In genomic region chr3:104288970-104289680, GRCm38 (mm10) we compare ENCODE assay signal across 17 mouse cellular contexts.
DNase-seq lines count a peak whose midpoint lies in the region; ATAC-seq and TF ChIP-seq lines count a peak whose summit lies in the region.
"Had no signal": no experiment of that assay in that cellular context is flagged by ENCODE, and none has a peak within 500 bp of the region (broad histone marks: within the 10 kb centered on the region; RNA-seq: fewer than 3 reads in every experiment).

No protein-coding gene starts in this region.

- H3K27me3 ChIP-seq in intestine, embryonic 14.5 days (replicated peaks; ENCODE audit: control insufficient read depth, insufficient read depth, low read length) = no peaks in the 10 kb centered on the region
- no peaks in the 10 kb centered on the region for H3K27me3 ChIP-seq in intestine, postnatal 0 days (replicated peaks; ENCODE audit: control insufficient read depth, insufficient read depth, low read length)
- no peaks in the 10 kb centered on the region for H3K27me3 ChIP-seq in lung, embryonic 15.5 days
- no peaks in the 10 kb centered on the region for H3K27me3 ChIP-seq in liver, embryonic 15.5 days
- H3K27me3 ChIP-seq in stomach, embryonic 16.5 days (ENCODE audit: control insufficient read depth, insufficient read depth, low read length) = no peaks in the 10 kb centered on the region
- H3K27me3 ChIP-seq: forebrain, embryonic 15.5 days; heart, embryonic 12.5 days; neural tube, embryonic 12.5 days had no signal

- H3K4me3 ChIP-seq in intestine, embryonic 14.5 days (ENCODE audit: low read depth, low read length) = no peak overlapping the region
- no peak overlapping the region for H3K4me3 ChIP-seq in intestine, postnatal 0 days (ENCODE audit: low read depth, low read length)
- no peak overlapping the region for H3K4me3 ChIP-seq in lung, embryonic 15.5 days
- no peak overlapping the region for H3K4me3 ChIP-seq in liver, embryonic 15.5 days (replicated peaks)
- H3K4me3 ChIP-seq in stomach, embryonic 16.5 days (replicated peaks; ENCODE audit: low read length) = no peak overlapping the region
- H3K4me3 ChIP-seq: forebrain, embryonic 15.5 days; heart, embryonic 12.5 days; neural tube, embryonic 12.5 days had no signal

- H3K4me2 ChIP-seq in intestine, embryonic 14.5 days (ENCODE audit: low read length) = no peak overlapping the region
- H3K4me2 ChIP-seq in intestine, postnatal 0 days (replicated peaks; ENCODE audit: low read depth) = no peak overlapping the region
- 0 out of 2 replicates have a peak overlapping the region, but pooled peaks have one; percentile 9 for H3K4me2 ChIP-seq in lung, embryonic 15.5 days
- H3K4me2 ChIP-seq in liver, embryonic 15.5 days = no peak overlapping the region
- H3K4me2 ChIP-seq in stomach, embryonic 16.5 days (ENCODE audit: low read depth, low read length) = peak overlapping the region; percentile 35
- H3K4me2 ChIP-seq: forebrain, embryonic 15.5 days; heart, embryonic 12.5 days; neural tube, embryonic 12.5 days had no signal

- ATAC-seq in intestine, embryonic 14.5 days (replicated peaks; ENCODE audit: low FRiP score, low TSS enrichment, low read depth) = peak; percentile 85; the same call in 1 of the 2 replicates
- no peak for ATAC-seq in intestine, postnatal 0 days
- ATAC-seq in lung, embryonic 15.5 days (ENCODE audit: borderline replicate concordance, extremely low read depth, low FRiP score, low TSS enrichment) = peak; percentile 87
- peak; percentile 63 for ATAC-seq in liver, embryonic 15.5 days (ENCODE audit: insufficient read depth)
- ATAC-seq in stomach, embryonic 16.5 days (ENCODE audit: insufficient read depth, low FRiP score) = peak; percentile 93
- ATAC-seq in inflammation-experienced regulatory T-cells, adult 6 months = no peak
- ATAC-seq: forebrain, embryonic 15.5 days; hindbrain, postnatal 0 days had no signal

- no peaks in the 10 kb centered on the region for H3K9me3 ChIP-seq in intestine, embryonic 14.5 days (ENCODE audit: control insufficient read depth, low read length)
- H3K9me3 ChIP-seq in intestine, postnatal 0 days (ENCODE audit: control insufficient read depth) = no peaks in the 10 kb centered on the region
- H3K9me3 ChIP-seq in lung, embryonic 15.5 days = no peaks in the 10 kb centered on the region
- no peaks in the 10 kb centered on the region for H3K9me3 ChIP-seq in liver, embryonic 15.5 days (replicated peaks)
- no peaks in the 10 kb centered on the region for H3K9me3 ChIP-seq in stomach, embryonic 16.5 days (replicated peaks; ENCODE audit: control insufficient read depth, low read length)
- H3K9me3 ChIP-seq: forebrain, embryonic 15.5 days; heart, embryonic 12.5 days; neural tube, embryonic 12.5 days had no signal

- H3K36me3 ChIP-seq in intestine, embryonic 14.5 days (ENCODE audit: control insufficient read depth, insufficient read depth, low read length) = no peaks in the 10 kb centered on the region
- H3K36me3 ChIP-seq in intestine, postnatal 0 days (ENCODE audit: control insufficient read depth, insufficient read depth) = no peaks in the 10 kb centered on the region
- no peaks in the 10 kb centered on the region for H3K36me3 ChIP-seq in lung, embryonic 15.5 days
- no peaks in the 10 kb centered on the region for H3K36me3 ChIP-seq in liver, embryonic 15.5 days (replicated peaks)
- no peaks in the 10 kb centered on the region for H3K36me3 ChIP-seq in stomach, embryonic 16.5 days (ENCODE audit: control insufficient read depth, insufficient read depth, low read length)
- H3K36me3 ChIP-seq: forebrain, embryonic 15.5 days; heart, embryonic 12.5 days; neural tube, embryonic 12.5 days had no signal

- H3K9ac ChIP-seq in intestine, embryonic 14.5 days (ENCODE audit: low read length) = no peak overlapping the region
- H3K9ac ChIP-seq in intestine, postnatal 0 days (ENCODE audit: low read depth, low read length) = no peak overlapping the region
- H3K9ac ChIP-seq in lung, embryonic 15.5 days = no peak overlapping the region
- no peak overlapping the region for H3K9ac ChIP-seq in liver, embryonic 15.5 days
- H3K9ac ChIP-seq in stomach, embryonic 16.5 days (ENCODE audit: low read length) = no peak overlapping the region
- H3K9ac ChIP-seq: forebrain, embryonic 15.5 days; heart, embryonic 12.5 days; neural tube, embryonic 12.5 days had no signal

- H3K4me1 ChIP-seq in intestine, embryonic 14.5 days (replicated peaks; ENCODE audit: control insufficient read depth, insufficient read depth, low read length) = no peaks in the 10 kb centered on the region
- no peaks in the 10 kb centered on the region for H3K4me1 ChIP-seq in intestine, postnatal 0 days (replicated peaks; ENCODE audit: control insufficient read depth, insufficient read depth, low read length)
- H3K4me1 ChIP-seq in lung, embryonic 15.5 days = peaks cover 7% of the 10 kb centered on the region; the same call in 1 of the 2 replicates
- H3K4me1 ChIP-seq in liver, embryonic 15.5 days (replicated peaks) = no peaks in the 10 kb centered on the region
- peaks cover 5% of the 10 kb centered on the region for H3K4me1 ChIP-seq in stomach, embryonic 16.5 days (ENCODE audit: control insufficient read depth, insufficient read depth, low read length)
- H3K4me1 ChIP-seq: neural tube, embryonic 12.5 days had no signal

- H3K27ac ChIP-seq in intestine, embryonic 14.5 days (ENCODE audit: low read depth) = no peak overlapping the region
- H3K27ac ChIP-seq in intestine, postnatal 0 days (ENCODE audit: low read depth, low read length) = no peak overlapping the region
- peak overlapping the region; percentile 89 for H3K27ac ChIP-seq in lung, embryonic 15.5 days
- H3K27ac ChIP-seq in liver, embryonic 15.5 days (replicated peaks) = peak overlapping the region; percentile 48
- peak overlapping the region; percentile 87 for H3K27ac ChIP-seq in stomach, embryonic 16.5 days (ENCODE audit: low read length)
- H3K27ac ChIP-seq: forebrain, embryonic 15.5 days; hindbrain, postnatal 0 days; neural tube, embryonic 12.5 days had no signal

- WGBS in intestine, embryonic 14.5 days = 61% methylated on average over 5 of the region's 5 CpGs
- WGBS in intestine, postnatal 0 days = 29% methylated on average over 5 of the region's 5 CpGs
- WGBS in lung, embryonic 15.5 days = 46% methylated on average over 5 of the region's 5 CpGs
- 59% methylated on average over 5 of the region's 5 CpGs for WGBS in liver, embryonic 15.5 days (ENCODE audit: insufficient replicate concordance)
- 37% methylated on average over 5 of the region's 5 CpGs for WGBS in stomach, embryonic 16.5 days

- no peak for DNase-seq in intestine, embryonic 14.5 days (ENCODE audit: low spot score)
- DNase-seq in lung, postnatal 10 days = no peak
- DNase-seq in layer of hippocampus, postnatal 25 days (ENCODE audit: extremely low spot score in 1 of 2, low spot score in 1 of 2) = no peak
- DNase-seq: adrenal gland, postnatal 14 days; cerebellum, adult 11-12 months; cerebellum, postnatal 36 days; heart, postnatal 36 days; kidney, postnatal 25 days had no signal

- no peak for TF ChIP-seq CTCF in intestine, postnatal 0 days (IDR thresholded peaks at IDR 0.05; ENCODE audit: low read depth)

Comparison
In these comparisons a context has a peak if more than half of its experiments do, and no peak if none do; other contexts are left out.
1. ATAC-seq: peak in intestine, embryonic 14.5 days (single experiment), lung, embryonic 15.5 days (single experiment), liver, embryonic 15.5 days (single experiment) and stomach, embryonic 16.5 days (single experiment); none in intestine, postnatal 0 days (single experiment) and inflammation-experienced regulatory T-cells, adult 6 months (single experiment).
2. H3K27ac ChIP-seq: peak in lung, embryonic 15.5 days (single experiment), liver, embryonic 15.5 days (single experiment) and stomach, embryonic 16.5 days (single experiment); none in intestine, embryonic 14.5 days (single experiment) and intestine, postnatal 0 days (single experiment).
3. H3K4me2 ChIP-seq: peak in lung, embryonic 15.5 days (single experiment) and stomach, embryonic 16.5 days (single experiment); none in intestine, embryonic 14.5 days (single experiment), intestine, postnatal 0 days (single experiment) and liver, embryonic 15.5 days (single experiment).